Mouse (Mus musculus): ENCODE data around the gene Krt77. TPM values are rescaled to one million over a fixed set of nuclear protein-coding genes. Genes with fewer than 3 reads are reported as not detected.

The Krt77 gene
- total RNA-seq, 2 experiments from 2014 or later: 9.5 to 10.4 TPM

DNA sequence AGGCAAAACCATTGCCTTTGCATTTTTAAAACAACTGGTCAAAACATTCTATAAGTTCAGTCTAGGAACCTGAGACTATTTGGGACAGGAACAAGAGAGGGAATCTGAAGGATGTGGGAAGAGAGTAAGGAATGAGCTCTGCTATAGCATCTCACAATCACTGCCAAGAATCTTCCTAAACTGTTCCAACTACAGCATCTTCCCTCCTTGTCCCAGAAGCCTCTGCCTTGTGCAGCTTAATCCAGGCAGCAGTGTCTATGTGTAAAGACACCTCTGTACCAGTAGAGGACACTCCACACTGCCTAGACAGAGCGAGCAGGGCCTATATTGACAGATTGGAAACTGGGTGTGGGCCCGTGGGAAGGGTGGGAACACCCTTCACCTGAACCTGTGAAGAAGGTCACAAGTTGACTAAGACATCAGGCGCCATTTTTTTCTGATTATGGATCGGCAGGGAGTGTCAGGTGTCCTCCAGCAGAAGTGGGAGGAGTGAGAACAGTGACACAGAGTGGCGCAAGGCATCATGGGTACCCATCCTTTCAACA lies 34.6 kb downstream of the Krt77 start:
- DNase-seq (ENCODE audit: low spot score in 2 of 2): no peak

- no peak for DNase-seq (ENCODE audit: low spot score in 2 of 2)
Measured at GRCm38 (mm10) chr15:101833131-101833530, 36.4 kb downstream of the Krt77 start.

DNA sequence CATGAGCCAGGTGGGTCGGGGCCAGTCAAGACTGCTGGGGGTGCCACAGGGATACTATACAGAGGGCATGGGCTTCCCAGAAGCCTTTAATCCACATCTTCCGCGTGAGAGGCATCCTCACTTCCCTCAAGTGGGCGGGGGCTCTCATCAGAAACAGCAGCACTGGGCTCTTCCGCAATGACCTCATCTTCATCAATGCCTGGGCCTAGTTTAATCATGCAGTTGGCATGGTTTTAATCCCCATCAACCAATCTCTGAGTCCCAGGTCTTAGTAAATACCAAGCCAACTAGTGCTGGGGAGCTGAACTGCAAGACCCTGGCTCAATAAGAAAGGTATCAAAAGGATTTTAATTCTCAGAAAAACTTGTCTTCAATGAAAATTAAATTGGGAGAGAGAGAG lies 40.1 kb downstream of the Krt77 start:
- DNase-seq (ENCODE audit: low spot score in 2 of 2): no peak

GRCm38 (mm10) chr15:101821786-101822185 lies 47.7 kb downstream of the Krt77 start:
- DNase-seq (ENCODE audit: low spot score in 2 of 2): no peak

DNA sequence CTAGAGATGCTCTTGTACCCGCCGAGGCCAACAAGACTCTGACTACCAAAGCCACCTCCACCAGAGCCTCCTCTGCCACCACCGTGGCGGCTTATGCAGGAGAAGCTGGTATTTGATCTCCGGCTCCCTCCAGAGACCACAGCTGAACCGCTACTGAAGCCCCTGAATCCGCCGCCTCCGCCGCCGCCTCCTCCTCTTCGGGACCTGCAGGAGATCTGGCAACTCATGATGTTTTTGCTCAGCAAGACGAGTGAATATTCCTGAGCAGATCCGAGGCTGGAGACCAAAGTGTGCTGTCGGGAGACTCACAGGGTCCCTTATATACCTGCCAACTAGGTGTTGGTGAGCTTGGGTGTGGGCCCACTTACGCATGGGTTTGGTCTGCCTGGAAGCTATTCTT lies 51.6 kb downstream of the Krt77 start, which contains the start of gene Krt2:
Gene Krt2 (minus strand): TSS at position 295 of the 400 bp plus-strand sequence.
- DNase-seq (ENCODE audit: low spot score in 2 of 2): peak in 1 of 2 experiments; percentile 17

Small RNAs within 50 kb of the gene (microRNA-seq; reads per million reads assigned to microRNA genes)
- 0 reads per million in 2 experiments for gene Gm44356

Other genes starting within 250 kb of the Krt77 start
- not detected for gene Gm5414, start 241.5 kb downstream of the Krt77 start, total RNA-seq (2021)
- gene Gm5478, start 222.3 kb downstream of the Krt77 start, total RNA-seq (2021): not detected
- not detected for gene Krt6b, start 189.4 kb downstream of the Krt77 start, total RNA-seq (2021)
- gene Krt6a, start 175.4 kb downstream of the Krt77 start, total RNA-seq (2021): not detected
- not detected for gene Krt5, start 156.8 kb downstream of the Krt77 start, total RNA-seq (2021)
- gene Krt71, start 126.6 kb downstream of the Krt77 start, total RNA-seq (2021): not detected
- not detected for gene Krt72, start 83.2 kb downstream of the Krt77 start, total RNA-seq (2021)
- gene Krt73, start 67.4 kb downstream of the Krt77 start, total RNA-seq (2021): 1 to 10 TPM; 2.7 to 4.4 TPM
- gene Krt2, start 51.5 kb downstream of the Krt77 start, total RNA-seq (2021): 1 to 10 TPM; 2.0 to 2.1 TPM
- 1 to 10 TPM; 5.4 to 6.9 TPM for gene Krt1, start 18.9 kb downstream of the Krt77 start, total RNA-seq (2021)
- not detected for gene Krt76, start 23.2 kb upstream of the Krt77 start, total RNA-seq (2021)
- not detected for gene Krt4, start 55.0 kb upstream of the Krt77 start, total RNA-seq (2021)
- gene Krt79, start 70.6 kb upstream of the Krt77 start, total RNA-seq (2021): under 1 TPM; 0.34 to 0.51 TPM
- gene Krt78, start 84.6 kb upstream of the Krt77 start, total RNA-seq (2021): not detected
- gene Krt8, start 134.8 kb upstream of the Krt77 start, total RNA-seq (2021): under 1 TPM in 1 of 2 experiments, not detected in 1; 0.71 TPM
- gene Krt18, start 158.5 kb upstream of the Krt77 start, total RNA-seq (2021): 1 to 10 TPM in 1 of 2 experiments, under 1 TPM in 1; 0.85 to 1.6 TPM
- 100 to 1,000 TPM; 178 to 181 TPM for gene Eif4b, start 204.1 kb upstream of the Krt77 start, total RNA-seq (2021)
- 10 to 100 TPM; 13.4 to 16.8 TPM for gene Tns2, start 230.7 kb upstream of the Krt77 start, total RNA-seq (2021)

Data from layer of hippocampus, postnatal 10 days (tissue).